Mouse (Mus musculus) NIH3T3 (cell line): Measurements from ENCODE around the gene Gpat2.

Experiments
- DNase-seq: peaks from one replicate; pipeline ENCODE4 v3.0.0-alpha.2; 2012; ENCODE audit warnings: low read depth

The Gpat2 gene

DNA sequence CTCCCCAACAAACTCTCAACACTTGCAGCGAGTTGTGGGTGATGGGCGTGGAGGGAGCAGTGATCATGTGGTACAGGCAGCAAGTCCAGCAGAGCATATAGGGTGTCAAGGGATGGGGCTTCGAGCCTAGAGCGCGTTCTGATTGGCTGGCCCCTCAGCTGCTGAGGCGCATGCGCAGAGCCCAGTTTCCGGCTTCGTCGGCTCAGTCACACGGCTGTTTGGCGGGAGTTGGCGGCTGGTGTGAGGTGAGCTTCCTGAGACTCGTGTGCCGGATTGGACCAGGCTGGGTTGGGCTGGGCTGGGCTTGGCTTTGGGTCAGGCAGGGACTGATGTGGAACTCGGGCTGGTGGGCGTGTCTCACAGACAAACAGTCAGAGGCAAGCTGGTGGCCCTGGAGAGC, at the start of gene Gpat2:
Gpat2 (plus strand) TSS at position 223 of the 400 bp plus-strand sequence.
- DNase-seq = no peak

GRCm38 (mm10) chr2:127375759-127376341, 49.1 kb upstream of the Gpat2 start:
- DNase-seq = peak; percentile 14

GRCm38 (mm10) chr2:127376423-127377051, 48.5 kb upstream of the Gpat2 start:
- DNase-seq = no peak

- DNase-seq = peak; percentile 17
These were observed 46.9 kb upstream of the Gpat2 start for GRCm38 (mm10) chr2:127377942-127378610.

- DNase-seq = peak; percentile 74
These were observed 46.4 kb upstream of the Gpat2 start for GRCm38 (mm10) chr2:127378611-127378990.

GRCm38 (mm10) chr2:127379250-127379649, 45.7 kb upstream of the Gpat2 start:
- no peak for DNase-seq

DNA sequence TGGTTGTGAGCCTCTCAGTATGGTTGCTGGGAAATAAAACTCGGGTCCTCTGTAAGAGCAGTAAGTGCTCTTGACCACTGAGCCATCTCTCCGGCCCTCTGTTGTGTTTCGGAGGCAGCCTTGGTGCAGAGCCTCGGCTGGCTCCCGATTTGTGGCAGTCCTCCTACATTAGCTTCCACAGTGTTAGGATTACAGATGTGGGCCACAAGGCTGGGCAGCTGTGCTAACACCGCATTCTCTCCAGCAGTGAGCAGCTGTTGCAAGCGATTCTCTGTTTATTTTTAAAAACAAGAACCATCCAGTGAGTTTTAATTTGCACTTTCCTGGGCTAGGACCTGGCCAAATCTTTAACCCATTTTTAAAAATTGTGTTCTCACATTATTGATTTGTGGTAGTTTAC, 41.1 kb upstream of the Gpat2 start:
- DNase-seq = no peak

DNA sequence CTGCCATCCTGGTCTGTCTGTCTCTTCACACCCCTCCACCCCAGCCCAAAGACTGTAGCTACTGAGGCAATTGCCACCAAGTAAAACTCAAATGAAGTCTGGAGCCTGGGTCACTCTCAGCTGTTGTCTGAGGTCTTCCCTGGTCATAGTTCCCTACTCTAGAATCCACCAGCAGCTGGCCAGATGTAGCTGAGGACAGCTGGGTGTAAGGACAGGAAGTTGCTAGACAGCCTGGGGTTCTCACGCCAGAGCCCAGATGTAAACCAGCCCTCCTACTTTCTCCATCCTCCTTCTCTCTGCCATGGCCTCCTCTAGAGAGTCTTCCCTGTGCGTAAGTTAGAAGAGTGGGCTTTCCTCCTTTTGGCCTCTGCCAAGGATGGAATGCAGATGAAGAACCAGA, 37.5 kb upstream of the Gpat2 start:
- DNase-seq = no peak

DNA sequence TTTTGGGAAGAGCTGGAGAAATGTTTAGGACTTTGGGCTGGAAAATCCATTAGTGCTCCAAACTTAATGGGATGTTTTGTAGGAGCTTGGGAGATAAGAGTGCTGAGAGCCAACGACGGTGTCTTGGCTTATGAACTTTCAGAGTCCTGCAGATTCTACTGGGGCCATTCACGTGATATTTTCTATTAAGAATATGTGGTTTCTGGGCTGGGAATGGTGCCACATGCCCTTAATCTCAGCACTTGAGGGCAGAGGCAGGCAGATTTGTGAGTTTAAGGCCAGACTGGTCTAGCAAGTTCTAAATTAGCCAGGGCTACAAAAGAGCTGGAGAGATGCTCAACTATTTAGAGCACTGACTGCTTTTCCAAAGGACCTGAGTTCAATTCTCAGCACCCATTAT, 34.6 kb upstream of the Gpat2 start:
- no peak for DNase-seq

- DNase-seq = no peak
These were observed 34.2 kb upstream of the Gpat2 start for GRCm38 (mm10) chr2:127390846-127391245.

- DNase-seq = no peak
These were observed 33.7 kb upstream of the Gpat2 start for GRCm38 (mm10) chr2:127391323-127391722.

GRCm38 (mm10) chr2:127394606-127395161, 30.3 kb upstream of the Gpat2 start:
- peak; percentile 30 for DNase-seq

- DNase-seq = no peak
These were observed 26.3 kb upstream of the Gpat2 start for GRCm38 (mm10) chr2:127398738-127399137.

- no peak for DNase-seq
These were observed 13.9 kb upstream of the Gpat2 start for GRCm38 (mm10) chr2:127411126-127411525.

- no peak for DNase-seq
These were observed 9.2 kb upstream of the Gpat2 start for GRCm38 (mm10) chr2:127415806-127416205.

- no peak for DNase-seq
These were observed 8.3 kb upstream of the Gpat2 start for GRCm38 (mm10) chr2:127416706-127417105.

DNA sequence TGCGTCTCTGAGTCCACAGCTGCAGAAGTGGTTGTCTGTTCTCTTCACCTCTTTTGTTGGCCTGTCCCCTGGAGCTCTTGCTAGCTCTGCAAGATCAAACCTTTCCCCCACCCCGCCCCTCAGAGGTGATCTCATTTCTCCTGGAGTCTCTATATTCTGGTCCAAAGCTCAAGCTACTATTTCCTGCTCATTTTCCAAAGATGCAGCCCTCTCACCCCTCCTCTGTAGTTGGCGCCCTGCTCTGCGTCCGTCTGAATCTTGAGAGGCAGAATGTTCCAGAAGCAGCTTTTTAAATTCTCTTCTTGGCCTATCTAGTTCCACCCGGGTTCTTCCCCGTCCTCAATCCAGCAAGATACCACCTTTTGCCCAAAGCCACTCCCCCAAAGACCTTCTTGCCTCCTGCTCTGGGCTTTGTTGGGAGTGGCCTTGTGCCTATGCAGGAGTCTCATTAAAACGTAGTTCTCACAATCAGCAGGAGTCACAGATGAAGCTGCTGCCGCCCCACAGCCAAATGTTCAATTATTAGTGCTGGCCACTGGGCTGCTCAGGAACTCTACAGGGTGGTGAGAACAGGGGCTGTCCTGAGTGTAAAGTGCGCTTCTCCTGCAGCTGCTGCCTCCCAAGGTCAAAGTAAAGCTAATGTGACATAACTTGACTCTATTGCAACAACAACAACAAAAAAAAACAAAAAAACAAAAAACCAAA, 6.6 kb upstream of the Gpat2 start:
- DNase-seq = no peak

DNA sequence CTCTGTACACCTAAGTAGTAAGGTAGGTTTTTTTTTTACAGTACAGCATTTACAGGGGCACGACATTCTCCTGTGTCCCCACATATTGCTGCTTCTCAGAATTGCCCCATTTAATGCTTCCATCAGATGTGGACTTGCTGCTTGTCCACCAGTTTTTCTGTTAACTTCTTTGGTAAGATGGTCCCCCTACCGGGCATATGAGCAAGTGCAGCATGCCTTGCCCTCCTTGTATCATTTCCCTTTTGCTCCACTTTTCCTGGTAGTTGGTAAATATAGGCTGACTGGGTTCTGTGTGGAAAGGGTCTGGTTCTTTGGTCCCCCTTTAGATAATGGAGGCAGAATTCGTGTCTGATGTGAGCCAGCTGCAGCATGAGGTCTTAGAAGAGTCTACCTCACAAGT, 5.2 kb downstream of the Gpat2 start:
- DNase-seq = peak; percentile 76

DNA sequence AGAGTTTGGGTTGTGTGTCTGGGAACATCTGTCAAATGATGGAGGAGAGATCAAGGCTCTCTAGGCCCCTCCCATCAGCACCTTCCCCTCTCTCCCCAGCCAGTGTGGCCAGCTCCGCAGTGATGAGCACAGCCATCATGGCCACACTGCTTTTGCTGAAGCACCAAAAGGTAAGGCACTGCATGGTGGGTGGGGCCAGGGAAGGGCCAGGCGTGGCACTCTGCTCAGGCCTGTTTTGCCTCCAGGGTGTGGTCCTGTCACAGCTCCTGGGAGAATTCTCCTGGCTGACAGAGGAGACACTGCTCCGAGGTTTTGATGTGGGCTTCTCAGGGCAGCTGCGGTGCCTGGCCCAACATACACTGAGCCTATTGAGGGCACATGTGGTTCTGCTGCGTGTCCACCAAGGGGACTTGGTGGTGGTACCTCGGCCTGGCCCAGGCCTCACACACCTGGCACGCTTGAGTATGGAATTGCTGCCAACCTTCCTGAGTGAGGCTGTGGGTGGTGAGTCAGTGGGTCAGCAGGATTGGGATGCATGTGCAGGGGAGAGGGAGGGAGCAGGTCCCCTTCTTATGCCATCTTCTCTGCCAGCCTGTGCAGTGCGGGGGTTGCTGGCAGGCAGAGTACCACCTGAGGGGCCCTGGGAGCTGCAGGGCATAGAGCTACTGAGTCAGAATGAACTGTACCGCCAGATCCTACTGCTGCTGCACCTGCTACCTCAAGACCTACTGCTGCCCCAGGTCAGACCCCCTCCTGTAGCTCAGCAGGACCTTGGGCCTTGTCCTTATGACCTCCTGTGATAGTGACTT, 8.7 kb downstream of the Gpat2 start:
- DNase-seq = no peak

DNA sequence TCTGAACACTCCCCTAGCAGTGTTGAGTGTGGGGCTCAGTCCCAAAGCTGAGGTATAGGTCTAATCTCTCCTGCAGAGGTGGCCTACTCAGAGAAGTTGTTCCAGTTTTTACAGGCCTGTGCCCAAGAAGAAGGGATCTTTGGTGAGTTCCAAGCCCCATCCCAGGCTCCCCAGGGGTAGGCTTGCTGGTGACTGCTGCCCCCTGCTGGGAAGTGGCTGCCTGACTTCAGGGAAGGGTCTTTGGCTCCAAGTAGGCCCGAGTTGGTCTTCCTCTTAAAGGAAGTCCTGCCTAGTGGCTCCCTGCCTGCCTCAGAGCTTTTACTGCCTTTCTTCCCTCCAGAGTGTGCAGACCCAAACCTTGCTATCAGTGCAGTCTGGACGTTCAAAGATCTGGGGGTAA, 10.1 kb downstream of the Gpat2 start:
- DNase-seq = peak; percentile 42

- DNase-seq = no peak
These were observed 10.6 kb downstream of the Gpat2 start for GRCm38 (mm10) chr2:127435554-127435953.

GRCm38 (mm10) chr2:127437697-127438096, 12.7 kb downstream of the Gpat2 start:
- DNase-seq = no peak
